Mouse (Mus musculus): ENCODE results near the gene Neurog2.

Gene Neurog2

GRCm38 (mm10) chr3:127642211-127642610, 9.3 kb downstream of the Neurog2 start:
- no peak for DNase-seq (ENCODE audit: low read depth, low spot score)

- DNase-seq (ENCODE audit: low read depth, low spot score) = no peak
Observed at GRCm38 (mm10) chr3:127646156-127646825, 13.4 kb downstream of the Neurog2 start.

- no peak for DNase-seq (ENCODE audit: low read depth, low spot score)
Observed at GRCm38 (mm10) chr3:127651742-127652653, 19.1 kb downstream of the Neurog2 start.

GRCm38 (mm10) chr3:127660712-127661111, 27.8 kb downstream of the Neurog2 start:
- DNase-seq (ENCODE audit: low read depth, low spot score) = no peak

- DNase-seq (ENCODE audit: low read depth, low spot score) = no peak
Observed at GRCm38 (mm10) chr3:127661646-127662531, 29.0 kb downstream of the Neurog2 start.

- no peak for DNase-seq (ENCODE audit: low read depth, low spot score)
Observed at GRCm38 (mm10) chr3:127679703-127680102, 46.8 kb downstream of the Neurog2 start.
